Mouse (Mus musculus): ENCODE measurements at regions not wholly inside any gene's neighbourhood (a gene's known extent, or its start where the extent isn't known, plus 50 kb on each side); places are given as distances from the start of the nearest gene placed in this dataset.
A peak's percentile ranks its signal among the peaks of the same experiment; 100 is the strongest.

DNA sequence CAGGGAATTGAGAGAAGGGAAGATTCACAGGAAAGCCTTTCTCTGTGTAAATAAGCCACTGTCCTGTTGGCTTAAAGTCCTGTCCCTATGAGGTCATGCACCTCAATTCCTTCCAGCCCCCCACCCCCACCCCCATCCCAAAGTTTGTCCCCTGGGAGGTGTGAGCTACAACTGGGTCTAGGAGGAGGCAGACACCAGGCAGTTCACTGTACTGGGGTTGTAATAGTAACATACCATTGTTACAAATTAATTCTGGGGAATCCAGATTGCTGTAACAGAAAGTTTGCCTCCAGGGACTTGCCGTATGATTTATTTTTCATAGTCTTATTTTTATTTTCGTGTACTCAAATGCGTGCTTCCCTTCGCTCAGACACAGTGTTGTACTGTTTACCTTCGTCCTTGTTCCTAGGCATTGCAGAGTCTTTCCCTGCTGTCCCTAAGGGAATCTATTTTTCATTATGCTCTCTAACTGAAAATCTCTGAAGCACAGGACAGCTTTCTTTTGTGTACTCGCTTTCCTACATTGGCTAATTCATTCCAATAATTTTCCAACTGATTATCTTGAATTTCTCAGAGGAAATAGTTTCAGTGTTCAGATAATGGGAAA is 244.2 kb downstream of the Mex3b start:
- Histone ChIP-seq H3K4me2 (ENCODE audit: low read depth) (no peak overlapping the region), H3K4me3 (ENCODE audit: low read depth, low read length) (no peak overlapping the region), H3K27me3 (ENCODE audit: insufficient read depth, low read length) (no peaks in the 10 kb centered on the region), H3K9me3 (ENCODE audit: low read length) (no peaks in the 10 kb centered on the region), H3K27ac (ENCODE audit: low read depth, low read length) (no peak overlapping the region), H3K9ac (no peak overlapping the region), H3K36me3 (ENCODE audit: insufficient read depth) (no peaks in the 10 kb centered on the region), H3K4me1 (ENCODE audit: insufficient read depth) (no peaks in the 10 kb centered on the region)
- no peak for TF ChIP-seq CTCF (IDR thresholded peaks at IDR 0.05; ENCODE audit: low read depth)
- no peak for DNase-seq
- WGBS = 75% methylated on average over 6 of the region's 6 CpGs
- ATAC-seq = no peak

DNA sequence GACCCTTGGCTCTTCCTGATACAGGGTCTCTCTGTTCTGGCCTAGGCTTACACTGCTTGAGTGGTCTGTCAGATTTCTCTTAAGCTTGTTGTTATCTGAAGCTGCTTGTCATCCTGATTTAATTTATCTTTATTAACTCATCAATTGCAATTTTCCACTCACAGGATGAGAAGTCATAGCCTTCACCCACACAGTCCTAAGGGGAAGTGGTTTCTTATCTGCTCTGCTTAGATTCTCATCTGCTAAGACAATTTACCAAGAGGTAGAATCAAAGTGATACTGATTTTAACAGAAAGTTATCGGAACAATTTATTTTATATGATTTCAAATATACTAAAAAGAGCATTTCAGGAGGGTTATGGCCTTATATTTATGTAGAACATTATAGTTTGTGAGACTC is 249.4 kb downstream of the Mex3b start:
- Histone ChIP-seq H3K9me3 (ENCODE audit: low read length) (no peaks in the 10 kb centered on the region), H3K4me1 (ENCODE audit: insufficient read depth) (no peaks in the 10 kb centered on the region), H3K4me3 (ENCODE audit: low read depth, low read length) (no peak overlapping the region), H3K27ac (ENCODE audit: low read depth, low read length) (no peak overlapping the region), H3K4me2 (ENCODE audit: low read depth) (no peak overlapping the region), H3K9ac (no peak overlapping the region), H3K36me3 (ENCODE audit: insufficient read depth) (no peaks in the 10 kb centered on the region), H3K27me3 (ENCODE audit: insufficient read depth, low read length) (no peaks in the 10 kb centered on the region)
- ATAC-seq = no peak
- TF ChIP-seq CTCF (IDR thresholded peaks at IDR 0.05; ENCODE audit: low read depth) = no peak
- WGBS = 95% methylated on average over 1 of the region's 1 CpGs
- no peak for DNase-seq

DNA sequence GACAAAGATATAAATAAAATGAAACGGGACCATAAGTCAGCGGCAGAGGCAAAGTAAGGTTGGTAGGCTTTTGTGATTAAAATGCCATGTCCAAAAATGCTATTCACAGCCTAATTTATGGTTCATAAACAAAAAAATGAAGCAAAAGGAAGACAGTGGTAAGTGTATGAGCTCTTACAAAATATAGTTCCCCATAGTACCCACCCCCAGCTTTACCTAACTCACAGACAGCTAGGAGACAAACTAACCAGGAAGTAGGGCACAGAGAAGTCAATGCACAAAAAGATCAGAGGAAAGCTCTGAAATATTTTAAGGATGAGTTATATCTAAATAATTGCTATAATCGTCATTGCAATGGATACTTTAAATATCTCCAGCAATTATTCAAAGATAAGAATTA is 249.9 kb downstream of the Mex3b start:
- TF ChIP-seq CTCF (IDR thresholded peaks at IDR 0.05; ENCODE audit: low read depth) = no peak
- no peak overlapping the region for H3K4me2 ChIP-seq (ENCODE audit: low read depth)
- DNase-seq (no peak), ATAC-seq (no peak)
- H3K4me1 ChIP-seq (ENCODE audit: insufficient read depth) = no peaks in the 10 kb centered on the region
- H3K9ac ChIP-seq = no peak overlapping the region
- no peak overlapping the region for H3K27ac ChIP-seq (ENCODE audit: low read depth, low read length)
- H3K36me3 ChIP-seq (ENCODE audit: insufficient read depth) = no peaks in the 10 kb centered on the region
- no peaks in the 10 kb centered on the region for H3K9me3 ChIP-seq (ENCODE audit: low read length)
- H3K4me3 ChIP-seq (ENCODE audit: low read depth, low read length) = no peak overlapping the region
- no peaks in the 10 kb centered on the region for H3K27me3 ChIP-seq (ENCODE audit: insufficient read depth, low read length)
- WGBS = 91% methylated on average over 3 of the region's 3 CpGs

DNA sequence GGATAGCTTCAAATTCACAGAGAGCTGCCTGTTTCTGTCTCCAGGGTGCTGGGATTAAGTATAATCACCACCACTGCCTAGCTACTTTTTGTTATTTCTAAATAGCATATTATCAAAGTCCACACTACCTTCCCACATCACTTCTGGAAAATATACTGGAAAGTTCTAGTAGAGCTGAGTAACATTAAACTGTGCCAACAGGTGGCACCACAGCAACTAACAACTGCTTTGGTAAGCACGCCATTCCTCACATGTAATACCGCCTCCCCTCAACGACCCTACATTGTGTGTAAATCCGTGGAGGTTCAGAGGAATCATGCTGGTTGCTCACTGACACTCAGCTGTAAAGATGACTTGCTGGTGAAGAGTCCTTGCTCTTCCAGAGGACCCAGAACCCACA is 259.1 kb downstream of the Mex3b start:
- no peak overlapping the region for H3K4me2 ChIP-seq (ENCODE audit: low read depth)
- 83% methylated on average over 4 of the region's 4 CpGs for WGBS
- H3K27me3 ChIP-seq (ENCODE audit: insufficient read depth, low read length) = no peaks in the 10 kb centered on the region
- no peaks in the 10 kb centered on the region for H3K36me3 ChIP-seq (ENCODE audit: insufficient read depth)
- H3K9ac ChIP-seq = no peak overlapping the region
- DNase-seq (no peak), ATAC-seq (no peak)
- no peak overlapping the region for H3K27ac ChIP-seq (ENCODE audit: low read depth, low read length)
- no peak overlapping the region for H3K4me3 ChIP-seq (ENCODE audit: low read depth, low read length)
- no peaks in the 10 kb centered on the region for H3K4me1 ChIP-seq (ENCODE audit: insufficient read depth)
- no peak for TF ChIP-seq CTCF (IDR thresholded peaks at IDR 0.05; ENCODE audit: low read depth)
- H3K9me3 ChIP-seq (ENCODE audit: low read length) = no peaks in the 10 kb centered on the region

DNA sequence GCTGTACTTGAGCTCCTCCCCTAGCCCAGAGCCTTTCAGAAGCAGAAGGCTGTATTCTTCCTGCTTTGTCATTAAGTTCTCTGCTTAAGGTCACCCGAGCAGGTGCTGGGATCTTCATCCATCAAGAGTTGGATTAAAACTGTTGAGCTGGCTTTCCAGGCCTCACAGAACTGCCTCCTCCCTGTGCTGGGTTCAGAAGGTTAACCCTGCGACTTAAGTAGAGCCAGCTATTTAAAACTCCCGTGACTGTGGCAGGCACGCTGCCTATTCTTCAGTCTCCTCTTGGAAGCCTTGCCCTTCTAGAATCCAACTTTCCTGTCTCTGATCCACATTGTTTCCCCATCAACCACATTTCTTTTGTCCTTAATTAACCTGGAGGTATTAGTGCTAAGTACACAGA is 273.1 kb downstream of the Mex3b start:
- H3K27ac ChIP-seq (ENCODE audit: low read depth, low read length) = no peak overlapping the region
- no peaks in the 10 kb centered on the region for H3K4me1 ChIP-seq (ENCODE audit: insufficient read depth)
- no peaks in the 10 kb centered on the region for H3K27me3 ChIP-seq (ENCODE audit: insufficient read depth, low read length)
- WGBS = 48% methylated on average over 4 of the region's 4 CpGs
- H3K9ac ChIP-seq = no peak overlapping the region
- H3K4me2 ChIP-seq (ENCODE audit: low read depth) = no peak overlapping the region
- no peak for TF ChIP-seq CTCF (IDR thresholded peaks at IDR 0.05; ENCODE audit: low read depth)
- no peak for ATAC-seq
- no peak overlapping the region for H3K4me3 ChIP-seq (ENCODE audit: low read depth, low read length)
- no peaks in the 10 kb centered on the region for H3K36me3 ChIP-seq (ENCODE audit: insufficient read depth)
- H3K9me3 ChIP-seq (ENCODE audit: low read length) = no peaks in the 10 kb centered on the region
- DNase-seq = no peak

DNA sequence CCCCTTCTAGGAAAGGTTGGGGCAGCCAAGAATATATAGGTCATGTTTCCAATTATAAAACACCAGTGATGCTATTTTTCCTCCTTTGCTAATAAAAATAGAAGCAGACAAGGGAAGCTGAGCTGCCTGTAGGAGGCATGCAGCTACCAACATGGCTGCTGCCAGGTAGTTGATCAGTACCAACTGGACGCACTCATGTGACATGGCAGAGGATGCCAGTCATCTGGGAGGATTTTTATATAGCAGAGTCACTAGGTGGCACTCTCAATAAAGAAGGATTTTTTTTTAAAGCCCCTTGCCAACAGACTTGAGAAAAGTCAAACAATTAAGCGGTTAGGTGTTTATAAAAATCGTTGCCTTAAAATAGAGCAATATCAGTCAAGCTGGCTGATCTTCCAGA is 273.5 kb downstream of the Mex3b start:
- H3K4me2 ChIP-seq (ENCODE audit: low read depth) = no peak overlapping the region
- no peaks in the 10 kb centered on the region for H3K36me3 ChIP-seq (ENCODE audit: insufficient read depth)
- DNase-seq (peak; percentile 31), ATAC-seq (peak; percentile 43; the same call in 1 of the 2 replicates)
- H3K9me3 ChIP-seq (ENCODE audit: low read length) = no peaks in the 10 kb centered on the region
- H3K27me3 ChIP-seq (ENCODE audit: insufficient read depth, low read length) = no peaks in the 10 kb centered on the region
- peak; percentile 24; the same call in 1 of the 2 replicates for TF ChIP-seq CTCF (IDR thresholded peaks at IDR 0.05; ENCODE audit: low read depth)
- 76% methylated on average over 3 of the region's 3 CpGs for WGBS
- no peak overlapping the region for H3K27ac ChIP-seq (ENCODE audit: low read depth, low read length)
- H3K4me1 ChIP-seq (ENCODE audit: insufficient read depth) = no peaks in the 10 kb centered on the region
- no peak overlapping the region for H3K9ac ChIP-seq
- H3K4me3 ChIP-seq (ENCODE audit: low read depth, low read length) = no peak overlapping the region

DNA sequence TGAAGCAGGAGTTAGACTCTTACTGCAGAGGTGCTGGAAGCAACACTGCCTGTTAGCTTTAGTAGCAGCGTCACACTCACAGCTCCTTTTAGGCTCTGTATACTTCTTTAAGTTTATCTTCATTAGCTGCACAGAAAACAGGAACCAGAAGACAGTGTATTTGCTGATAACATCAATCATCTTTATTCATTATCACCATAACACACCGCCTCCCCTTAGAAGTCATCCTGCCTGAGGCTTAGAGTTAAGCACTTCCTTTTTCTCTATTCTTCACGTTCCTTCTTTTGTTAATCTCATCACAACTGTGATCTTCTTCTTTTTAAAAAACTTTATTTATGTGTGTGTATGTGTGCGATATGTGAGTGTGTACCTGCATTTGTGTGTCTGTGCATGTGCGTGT is 276.9 kb downstream of the Mex3b start:
- no peak for TF ChIP-seq CTCF (IDR thresholded peaks at IDR 0.05; ENCODE audit: low read depth)
- ATAC-seq (no peak), DNase-seq (no peak)
- Histone ChIP-seq H3K27ac (ENCODE audit: low read depth, low read length) (no peak overlapping the region), H3K36me3 (ENCODE audit: insufficient read depth) (no peaks in the 10 kb centered on the region), H3K9me3 (ENCODE audit: low read length) (no peaks in the 10 kb centered on the region), H3K4me3 (ENCODE audit: low read depth, low read length) (no peak overlapping the region), H3K9ac (no peak overlapping the region), H3K4me1 (ENCODE audit: insufficient read depth) (0 out of 2 replicates have a peak, but pooled peaks cover 4% of the 10 kb centered on the region), H3K27me3 (ENCODE audit: insufficient read depth, low read length) (no peaks in the 10 kb centered on the region), H3K4me2 (ENCODE audit: low read depth) (no peak overlapping the region)
- WGBS = 81% methylated on average over 5 of the region's 5 CpGs
